Mouse (Mus musculus): Measurements from ENCODE around the gene Rpl18a. TPM values are rescaled to one million over a fixed set of nuclear protein-coding genes. Genes with fewer than 3 reads are reported as not detected.
A peak's percentile ranks its signal among the peaks of the same experiment; 100 is the strongest.

Rpl18a gene
- polyA plus RNA-seq, 1 experiment from 2014 or later, result 3,270 TPM

DNA sequence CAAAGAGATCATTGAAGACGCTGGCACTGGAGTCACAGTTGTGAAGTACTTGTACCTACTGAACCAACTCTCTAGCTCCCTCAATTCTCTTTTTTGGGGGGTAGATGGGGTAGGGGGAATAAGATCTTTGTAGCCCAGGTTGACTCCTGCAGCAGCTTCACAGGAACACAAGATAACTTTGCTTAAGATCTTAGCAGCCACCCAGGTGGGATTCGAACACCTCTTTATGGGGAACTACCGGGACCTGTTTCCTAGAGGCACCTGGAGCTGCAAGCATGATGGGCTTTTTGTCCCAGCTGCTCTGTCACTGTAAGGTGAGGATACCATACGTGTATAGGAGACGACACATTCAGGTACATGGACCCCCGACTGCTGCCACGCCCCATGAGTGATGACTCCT lies 30.6 kb downstream of the Rpl18a start:
- Histone ChIP-seq H3K9ac (replicated peaks; ENCODE audit: low read length) (no peak overlapping the region), H3K27ac (replicated peaks; ENCODE audit: low read depth, low read length) (peak overlapping the region; percentile 78; the same call in 1 of the 2 replicates), H3K36me3 (replicated peaks; ENCODE audit: control insufficient read depth, insufficient read depth, low read depth, low read length) (no peaks in the 10 kb centered on the region), H3K4me3 (ENCODE audit: low read depth, low read length) (no peak overlapping the region), H3K9me3 (replicated peaks; ENCODE audit: control insufficient read depth, low read length) (no peaks in the 10 kb centered on the region), H3K27me3 (ENCODE audit: control insufficient read depth, insufficient read depth, low read length) (peaks cover 15% of the 10 kb centered on the region; the same call in 1 of the 2 replicates), H3K4me2 (ENCODE audit: low read depth, low read length) (no peak overlapping the region), H3K4me1 (ENCODE audit: control insufficient read depth, insufficient read depth, low read length) (peaks cover 17% of the 10 kb centered on the region)
- no peak for DNase-seq (ENCODE audit: low spot score)
- 82% methylated on average over 7 of the region's 7 CpGs for WGBS
- no peak for ATAC-seq (replicated peaks; ENCODE audit: insufficient number of reproducible peaks, low FRiP score, low TSS enrichment, low read depth)

- Histone ChIP-seq H3K4me1 (ENCODE audit: control insufficient read depth, insufficient read depth, low read length) (peaks cover 17% of the 10 kb centered on the region), H3K4me2 (ENCODE audit: low read depth, low read length) (peak overlapping the region; percentile 44), H3K4me3 (ENCODE audit: low read depth, low read length) (peak overlapping the region; percentile 9; the same call in 1 of the 2 replicates), H3K9me3 (replicated peaks; ENCODE audit: control insufficient read depth, low read length) (no peaks in the 10 kb centered on the region), H3K27me3 (ENCODE audit: control insufficient read depth, insufficient read depth, low read length) (peaks cover 15% of the 10 kb centered on the region; the same call in 1 of the 2 replicates), H3K36me3 (replicated peaks; ENCODE audit: control insufficient read depth, insufficient read depth, low read depth, low read length) (no peaks in the 10 kb centered on the region), H3K27ac (replicated peaks; ENCODE audit: low read depth, low read length) (peak overlapping the region; percentile 78), H3K9ac (replicated peaks; ENCODE audit: low read length) (peak overlapping the region; percentile 26; the same call in 1 of the 2 replicates)
- ATAC-seq (replicated peaks; ENCODE audit: insufficient number of reproducible peaks, low FRiP score, low TSS enrichment, low read depth) (peak; percentile 11), DNase-seq (ENCODE audit: low spot score) (no peak)
- WGBS, result 5% methylated on average over 12 of the region's 12 CpGs
These were observed 31.2 kb downstream of the Rpl18a start for GRCm38 (mm10) chr8:70866001-70866520.

- Histone ChIP-seq H3K4me3 (ENCODE audit: low read depth, low read length) (peak overlapping the region; percentile 33), H3K4me2 (ENCODE audit: low read depth, low read length) (peak overlapping the region; percentile 94), H3K27me3 (ENCODE audit: control insufficient read depth, insufficient read depth, low read length) (peaks cover 15% of the 10 kb centered on the region; the same call in 1 of the 2 replicates), H3K9me3 (replicated peaks; ENCODE audit: control insufficient read depth, low read length) (no peaks in the 10 kb centered on the region), H3K4me1 (ENCODE audit: control insufficient read depth, insufficient read depth, low read length) (peaks cover 17% of the 10 kb centered on the region), H3K27ac (replicated peaks; ENCODE audit: low read depth, low read length) (peak overlapping the region; percentile 80), H3K9ac (replicated peaks; ENCODE audit: low read length) (peak overlapping the region; percentile 70), H3K36me3 (replicated peaks; ENCODE audit: control insufficient read depth, insufficient read depth, low read depth, low read length) (no peaks in the 10 kb centered on the region)
- peak; percentile 87 for ATAC-seq (replicated peaks; ENCODE audit: insufficient number of reproducible peaks, low FRiP score, low TSS enrichment, low read depth)
- 0% methylated on average over 46 of the region's 46 CpGs for WGBS
- peak; percentile 100 for DNase-seq (ENCODE audit: low spot score)
These were observed 31.7 kb downstream of the Rpl18a start for GRCm38 (mm10) chr8:70865350-70866000.

GRCm38 (mm10) chr8:70864712-70865221 lies 32.4 kb downstream of the Rpl18a start:
- peak; percentile 25; the same call in 1 of the 2 replicates for ATAC-seq (replicated peaks; ENCODE audit: insufficient number of reproducible peaks, low FRiP score, low TSS enrichment, low read depth)
- H3K9ac ChIP-seq (replicated peaks; ENCODE audit: low read length), result peak overlapping the region; percentile 70
- no peaks in the 10 kb centered on the region for H3K9me3 ChIP-seq (replicated peaks; ENCODE audit: control insufficient read depth, low read length)
- no peaks in the 10 kb centered on the region for H3K36me3 ChIP-seq (replicated peaks; ENCODE audit: control insufficient read depth, insufficient read depth, low read depth, low read length)
- H3K27me3 ChIP-seq (ENCODE audit: control insufficient read depth, insufficient read depth, low read length), result peaks cover 15% of the 10 kb centered on the region; the same call in 1 of the 2 replicates
- peaks cover 17% of the 10 kb centered on the region for H3K4me1 ChIP-seq (ENCODE audit: control insufficient read depth, insufficient read depth, low read length)
- H3K4me2 ChIP-seq (ENCODE audit: low read depth, low read length), result peak overlapping the region; percentile 94
- peak overlapping the region; percentile 80 for H3K27ac ChIP-seq (replicated peaks; ENCODE audit: low read depth, low read length)
- peak overlapping the region; percentile 33 for H3K4me3 ChIP-seq (ENCODE audit: low read depth, low read length)
- 2% methylated on average over 24 of the region's 24 CpGs for WGBS
- peak; percentile 44 for DNase-seq (ENCODE audit: low spot score)

DNA sequence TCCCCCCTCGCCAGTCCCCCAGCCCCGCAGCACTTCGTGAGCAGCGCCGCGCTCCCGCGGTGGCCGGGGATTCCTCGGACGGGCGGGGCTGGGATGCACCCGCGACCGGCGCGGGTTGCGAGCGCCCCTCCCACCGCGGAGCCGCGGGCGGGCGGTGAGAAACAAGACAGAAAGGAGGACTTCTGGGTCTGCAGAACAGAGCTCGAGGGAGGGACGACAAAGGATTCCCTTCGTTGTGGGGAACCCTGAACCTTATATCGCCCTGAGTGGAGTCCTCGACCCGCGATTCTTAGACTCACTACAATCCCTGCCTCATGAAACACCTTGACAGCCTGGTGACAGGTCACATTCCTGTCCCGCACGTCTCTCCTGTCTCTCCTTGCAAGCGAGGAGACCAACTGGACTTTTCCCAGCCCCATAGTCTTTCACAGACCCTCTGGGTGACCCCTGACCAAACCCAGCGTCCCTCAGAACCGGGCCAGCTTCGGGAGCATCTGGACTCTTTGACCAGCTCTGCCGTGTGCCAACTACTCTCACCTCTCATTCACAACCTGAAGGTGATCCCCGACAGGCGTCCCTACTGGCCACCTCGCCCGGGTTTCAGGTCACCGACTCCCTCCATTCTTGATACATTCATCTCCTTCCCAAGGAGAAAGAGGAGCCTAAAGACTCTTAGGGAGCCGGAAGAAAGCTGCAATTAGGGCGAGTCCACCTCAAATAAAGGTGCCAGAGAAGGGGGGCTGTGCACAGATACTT lies 33.1 kb downstream of the Rpl18a start:
- Histone ChIP-seq H3K4me2 (ENCODE audit: low read depth, low read length) (peak overlapping the region; percentile 94), H3K4me3 (ENCODE audit: low read depth, low read length) (peak overlapping the region; percentile 40), H3K9me3 (replicated peaks; ENCODE audit: control insufficient read depth, low read length) (no peaks in the 10 kb centered on the region), H3K27me3 (ENCODE audit: control insufficient read depth, insufficient read depth, low read length) (peaks cover 15% of the 10 kb centered on the region; the same call in 1 of the 2 replicates), H3K36me3 (replicated peaks; ENCODE audit: control insufficient read depth, insufficient read depth, low read depth, low read length) (no peaks in the 10 kb centered on the region), H3K4me1 (ENCODE audit: control insufficient read depth, insufficient read depth, low read length) (peaks cover 16% of the 10 kb centered on the region), H3K9ac (replicated peaks; ENCODE audit: low read length) (peak overlapping the region; percentile 70), H3K27ac (replicated peaks; ENCODE audit: low read depth, low read length) (peak overlapping the region; percentile 80; the same call in 1 of the 2 replicates)
- 1% methylated on average over 46 of the region's 46 CpGs for WGBS
- peak; percentile 60 for DNase-seq (ENCODE audit: low spot score)
- no peak for ATAC-seq (replicated peaks; ENCODE audit: insufficient number of reproducible peaks, low FRiP score, low TSS enrichment, low read depth)

DNA sequence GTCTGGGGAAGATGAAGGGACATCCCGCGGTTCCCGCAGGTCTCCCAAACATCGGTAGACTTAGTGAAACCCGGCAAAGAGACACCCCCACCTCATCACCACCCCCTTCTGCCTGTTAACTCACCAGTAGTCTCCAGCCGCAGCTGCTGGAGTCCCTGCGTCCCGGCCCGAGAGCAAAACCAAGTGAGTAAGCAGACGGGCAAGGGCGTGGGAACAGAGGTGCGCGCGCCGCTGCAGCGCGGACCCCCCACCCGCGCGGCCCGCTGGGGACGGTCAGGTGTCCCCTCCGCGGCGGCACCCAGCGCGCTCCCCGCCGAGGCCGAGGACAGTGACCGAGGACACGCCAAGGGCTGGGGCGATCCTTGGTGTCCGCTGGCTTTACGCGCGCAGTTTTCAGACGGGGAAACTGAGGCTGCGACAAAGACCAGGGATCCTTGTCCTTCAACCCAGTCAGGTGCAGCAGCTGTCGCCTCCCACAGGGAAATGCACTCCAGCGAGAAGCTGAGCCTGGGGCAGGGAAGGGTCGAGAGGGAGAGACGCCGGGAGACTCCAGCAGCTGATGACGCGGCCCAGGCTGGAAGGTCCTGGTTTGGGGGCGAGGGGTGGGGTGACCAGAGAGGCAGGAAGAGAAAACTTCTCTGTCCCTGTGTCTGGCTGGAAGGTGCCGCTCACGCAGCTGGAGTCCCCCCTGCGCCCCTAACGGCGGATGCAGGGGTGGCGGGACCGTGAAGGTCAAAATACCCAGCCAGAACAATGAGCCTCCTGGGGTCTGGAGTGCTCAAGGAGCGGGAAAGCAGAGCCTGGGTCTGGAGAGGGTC lies 34.2 kb downstream of the Rpl18a start, which contains the start of gene Kcnn1:
TSS of gene Kcnn1 (minus strand) at position 435 of the 818 bp plus-strand sequence.
- H3K27me3 ChIP-seq (ENCODE audit: control insufficient read depth, insufficient read depth, low read length), result peaks cover 15% of the 10 kb centered on the region; the same call in 1 of the 2 replicates
- ATAC-seq (replicated peaks; ENCODE audit: insufficient number of reproducible peaks, low FRiP score, low TSS enrichment, low read depth), result no peak
- peak within 1 kb of the TSS; percentile 70 for H3K9ac ChIP-seq (replicated peaks; ENCODE audit: low read length)
- WGBS, result under 1% methylated on average over 51 of the region's 55 CpGs
- no peaks in the 10 kb centered on the region for H3K9me3 ChIP-seq (replicated peaks; ENCODE audit: control insufficient read depth, low read length)
- H3K4me2 ChIP-seq (ENCODE audit: low read depth, low read length), result peak within 1 kb of the TSS; percentile 94
- peak; percentile 71 for DNase-seq (ENCODE audit: low spot score)
- H3K36me3 ChIP-seq (replicated peaks; ENCODE audit: control insufficient read depth, insufficient read depth, low read depth, low read length), result no peaks in the 10 kb centered on the region
- peak within 1 kb of the TSS; percentile 40 for H3K4me3 ChIP-seq (ENCODE audit: low read depth, low read length)
- peaks cover 14% of the 10 kb centered on the region for H3K4me1 ChIP-seq (ENCODE audit: control insufficient read depth, insufficient read depth, low read length)
- H3K27ac ChIP-seq (replicated peaks; ENCODE audit: low read depth, low read length), result no peak within 1 kb of the TSS; the same call in 1 of the 2 replicates

DNA sequence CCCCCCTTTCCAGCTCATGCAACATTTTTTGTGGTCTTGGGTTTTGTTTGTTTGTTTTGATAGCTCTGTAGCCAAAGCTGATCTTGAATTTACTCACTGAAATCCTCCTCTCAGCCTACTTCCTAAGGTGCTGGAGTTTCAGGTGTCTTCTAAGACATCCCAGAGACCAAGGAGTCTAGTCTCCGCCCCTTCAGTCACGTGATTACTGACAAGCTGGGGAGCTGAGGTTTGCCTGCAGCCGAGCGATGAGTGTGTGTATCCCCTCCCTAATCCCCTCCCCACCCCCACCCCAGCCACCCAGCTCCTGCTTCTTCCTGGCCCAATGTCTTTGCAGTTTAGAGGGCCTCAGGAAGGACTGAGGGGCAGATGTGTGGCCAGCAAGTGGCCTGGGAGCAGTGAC lies 39.7 kb downstream of the Rpl18a start:
- Histone ChIP-seq H3K9ac (replicated peaks; ENCODE audit: low read length) (no peak overlapping the region), H3K4me3 (ENCODE audit: low read depth, low read length) (no peak overlapping the region), H3K4me2 (ENCODE audit: low read depth, low read length) (peak overlapping the region; percentile 7; the same call in 1 of the 2 replicates), H3K27ac (replicated peaks; ENCODE audit: low read depth, low read length) (no peak overlapping the region), H3K4me1 (ENCODE audit: control insufficient read depth, insufficient read depth, low read length) (peaks cover 2% of the 10 kb centered on the region; the same call in 1 of the 2 replicates), H3K9me3 (replicated peaks; ENCODE audit: control insufficient read depth, low read length) (no peaks in the 10 kb centered on the region), H3K36me3 (replicated peaks; ENCODE audit: control insufficient read depth, insufficient read depth, low read depth, low read length) (no peaks in the 10 kb centered on the region), H3K27me3 (ENCODE audit: control insufficient read depth, insufficient read depth, low read length) (peaks cover 7% of the 10 kb centered on the region; the same call in 1 of the 2 replicates)
- peak; percentile 62 for DNase-seq (ENCODE audit: low spot score)
- ATAC-seq (replicated peaks; ENCODE audit: insufficient number of reproducible peaks, low FRiP score, low TSS enrichment, low read depth), result no peak; the same call in 1 of the 2 replicates
- WGBS, result 6% methylated on average over 4 of the region's 4 CpGs
